Mouse (Mus musculus): ENCODE data around the gene Il12a. TPM values are rescaled to one million over a fixed set of nuclear protein-coding genes. Genes with fewer than 3 reads are reported as not detected.

The Il12a gene
- 0.14 and 0.28 TPM in 2 replicates for polyA plus RNA-seq (2015; fragmentation: Nextera tagmentation; extraction: Ambion mirVana)

DNA sequence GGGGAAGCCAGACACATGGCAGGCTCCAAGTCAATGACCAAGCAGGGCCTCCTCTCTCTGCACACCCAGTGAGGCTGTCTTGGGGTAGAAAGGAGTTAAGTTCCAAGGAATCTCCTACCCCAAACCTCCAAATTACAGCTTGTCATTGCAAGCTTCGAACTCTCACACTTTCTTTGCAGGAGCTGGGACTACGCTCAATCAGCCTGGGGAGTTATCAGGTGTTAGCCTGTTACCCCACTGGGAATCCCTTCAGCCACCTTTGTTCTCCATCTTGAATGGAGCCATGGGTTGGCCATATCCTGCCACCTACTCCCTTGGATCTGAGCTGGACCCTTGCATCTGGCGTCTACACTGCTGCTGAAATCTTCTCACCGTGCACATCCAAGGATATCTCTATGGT, at the start of gene Il12a:
Gene Il12a (plus strand): TSS at position 301 of the 400 bp plus-strand sequence.
- 88% methylated on average over 4 of the region's 4 CpGs for WGBS
- no peak within 1 kb of the TSS for H3K4me3 ChIP-seq (replicated peaks)
- H3K4me1 ChIP-seq, result no peaks in the 10 kb centered on the region
- no peaks in the 10 kb centered on the region for H3K36me3 ChIP-seq
- no peak within 1 kb of the TSS for H3K9ac ChIP-seq
- peak within 1 kb of the TSS; percentile 0; the same call in 1 of the 2 replicates for H3K4me2 ChIP-seq
- no peak within 1 kb of the TSS for H3K27ac ChIP-seq
- no peaks in the 10 kb centered on the region for H3K27me3 ChIP-seq (replicated peaks)
- ATAC-seq (ENCODE audit: insufficient read depth, low FRiP score, low read depth), result no peak
- no peaks in the 10 kb centered on the region for H3K9me3 ChIP-seq

DNA sequence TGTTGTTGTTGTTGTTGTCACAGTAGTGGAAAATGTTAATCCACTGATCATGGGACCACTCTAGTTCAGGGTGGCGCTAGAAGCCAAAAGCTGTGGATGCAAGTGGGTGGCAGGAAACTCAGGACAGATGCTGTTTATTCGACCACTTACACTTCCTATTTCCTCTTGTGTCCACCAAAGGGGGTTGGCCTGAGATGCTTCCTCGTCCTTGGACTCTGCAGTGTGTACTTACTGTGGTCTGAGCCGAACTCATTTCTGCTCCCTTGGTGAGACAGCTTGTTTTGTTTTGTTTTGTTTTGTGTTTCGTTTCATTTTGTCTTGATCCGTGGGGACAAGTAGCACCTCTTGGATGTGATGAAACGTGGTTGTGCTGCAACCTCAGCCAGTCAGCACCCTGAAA, 47.5 kb upstream of the Il12a start:
- H3K9ac ChIP-seq, result no peak overlapping the region
- H3K4me2 ChIP-seq, result no peak overlapping the region
- no peaks in the 10 kb centered on the region for H3K4me1 ChIP-seq
- H3K9me3 ChIP-seq, result no peaks in the 10 kb centered on the region
- H3K27me3 ChIP-seq (replicated peaks), result no peaks in the 10 kb centered on the region
- no peaks in the 10 kb centered on the region for H3K36me3 ChIP-seq
- no peak overlapping the region for H3K4me3 ChIP-seq (replicated peaks)
- ATAC-seq (ENCODE audit: insufficient read depth, low FRiP score, low read depth), result no peak
- no peak overlapping the region for H3K27ac ChIP-seq
- 77% methylated on average over 7 of the region's 7 CpGs for WGBS

GRCm38 (mm10) chr3:68646387-68647130, 43.9 kb upstream of the Il12a start:
- Histone ChIP-seq H3K36me3 (no peaks in the 10 kb centered on the region), H3K27ac (no peak overlapping the region), H3K4me1 (no peaks in the 10 kb centered on the region), H3K27me3 (replicated peaks) (no peaks in the 10 kb centered on the region), H3K4me2 (no peak overlapping the region), H3K9me3 (no peaks in the 10 kb centered on the region), H3K4me3 (replicated peaks) (no peak overlapping the region), H3K9ac (no peak overlapping the region)
- 78% methylated on average over 6 of the region's 6 CpGs for WGBS
- no peak for ATAC-seq (ENCODE audit: insufficient read depth, low FRiP score, low read depth)

GRCm38 (mm10) chr3:68647282-68647681, 43.2 kb upstream of the Il12a start:
- Histone ChIP-seq H3K27ac (no peak overlapping the region), H3K4me2 (no peak overlapping the region), H3K4me1 (no peaks in the 10 kb centered on the region), H3K36me3 (no peaks in the 10 kb centered on the region), H3K27me3 (replicated peaks) (no peaks in the 10 kb centered on the region), H3K9me3 (no peaks in the 10 kb centered on the region), H3K4me3 (replicated peaks) (no peak overlapping the region), H3K9ac (no peak overlapping the region)
- WGBS, result 69% methylated on average over 3 of the region's 3 CpGs
- ATAC-seq (ENCODE audit: insufficient read depth, low FRiP score, low read depth), result no peak

DNA sequence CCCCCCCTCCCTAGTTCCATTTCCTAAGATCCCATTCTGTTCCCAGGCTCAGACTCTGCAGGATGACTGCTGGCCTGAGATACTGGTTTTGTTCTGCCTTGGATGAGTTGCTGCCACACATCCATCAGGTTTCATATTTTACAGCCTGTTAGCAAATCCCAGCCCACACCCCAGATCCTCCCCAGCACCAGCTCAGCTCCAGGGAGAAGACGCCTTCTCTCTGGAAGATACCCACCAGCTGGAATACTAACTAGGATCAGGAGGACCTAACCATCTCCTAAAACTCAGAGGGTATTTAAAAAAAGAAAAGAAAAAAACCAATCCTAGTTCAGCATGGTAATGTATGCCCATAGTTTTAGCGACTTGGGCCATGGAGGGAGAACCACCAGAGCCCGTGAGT, 40.2 kb upstream of the Il12a start:
- Histone ChIP-seq H3K9ac (no peak overlapping the region), H3K9me3 (no peaks in the 10 kb centered on the region), H3K36me3 (no peaks in the 10 kb centered on the region), H3K4me3 (replicated peaks) (no peak overlapping the region), H3K27me3 (replicated peaks) (no peaks in the 10 kb centered on the region), H3K4me1 (no peaks in the 10 kb centered on the region), H3K27ac (no peak overlapping the region), H3K4me2 (no peak overlapping the region)
- no peak for ATAC-seq (ENCODE audit: insufficient read depth, low FRiP score, low read depth)
- 86% methylated on average over 3 of the region's 3 CpGs for WGBS

DNA sequence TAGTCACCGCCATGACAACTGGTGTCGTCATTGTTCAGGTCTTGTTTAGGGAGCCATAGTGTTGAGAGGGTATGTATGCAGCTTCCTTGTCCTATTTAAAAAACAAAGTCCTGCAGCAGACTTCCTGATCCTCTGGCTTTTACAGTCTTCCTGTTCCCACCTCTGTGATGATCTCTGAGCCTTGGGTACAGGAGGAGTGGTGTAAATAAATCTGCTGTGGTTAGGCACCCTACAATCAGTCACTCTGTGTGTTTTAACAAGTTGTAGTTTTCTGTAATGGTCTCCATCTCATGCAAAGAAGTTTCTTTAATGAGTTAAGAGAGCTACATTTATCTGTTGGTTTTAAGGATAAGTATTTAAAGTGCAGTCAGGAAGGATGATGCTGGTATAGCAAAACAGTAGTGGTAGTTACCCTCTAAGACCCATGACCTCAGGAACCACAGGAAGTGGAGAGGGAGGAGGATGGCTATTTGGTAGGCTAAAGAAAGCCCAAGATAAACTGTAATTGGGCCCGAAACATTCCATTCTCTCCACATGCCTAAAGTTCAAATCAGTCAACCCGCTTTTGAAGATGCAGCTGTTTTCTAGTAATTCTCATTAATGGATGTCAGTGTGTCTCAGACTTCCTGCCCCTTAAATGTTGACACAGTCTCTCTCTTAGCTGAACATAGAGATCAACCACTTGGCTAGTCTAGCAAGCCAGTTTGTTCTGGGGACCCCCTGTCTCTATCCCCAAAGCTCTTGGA, 33.7 kb upstream of the Il12a start:
- ATAC-seq (ENCODE audit: insufficient read depth, low FRiP score, low read depth), result no peak
- Histone ChIP-seq H3K9me3 (no peaks in the 10 kb centered on the region), H3K4me3 (replicated peaks) (no peak overlapping the region), H3K27ac (no peak overlapping the region), H3K27me3 (replicated peaks) (no peaks in the 10 kb centered on the region), H3K4me2 (no peak overlapping the region), H3K4me1 (no peaks in the 10 kb centered on the region), H3K9ac (no peak overlapping the region), H3K36me3 (no peaks in the 10 kb centered on the region)
- WGBS, result 73% methylated on average over 4 of the region's 4 CpGs

DNA sequence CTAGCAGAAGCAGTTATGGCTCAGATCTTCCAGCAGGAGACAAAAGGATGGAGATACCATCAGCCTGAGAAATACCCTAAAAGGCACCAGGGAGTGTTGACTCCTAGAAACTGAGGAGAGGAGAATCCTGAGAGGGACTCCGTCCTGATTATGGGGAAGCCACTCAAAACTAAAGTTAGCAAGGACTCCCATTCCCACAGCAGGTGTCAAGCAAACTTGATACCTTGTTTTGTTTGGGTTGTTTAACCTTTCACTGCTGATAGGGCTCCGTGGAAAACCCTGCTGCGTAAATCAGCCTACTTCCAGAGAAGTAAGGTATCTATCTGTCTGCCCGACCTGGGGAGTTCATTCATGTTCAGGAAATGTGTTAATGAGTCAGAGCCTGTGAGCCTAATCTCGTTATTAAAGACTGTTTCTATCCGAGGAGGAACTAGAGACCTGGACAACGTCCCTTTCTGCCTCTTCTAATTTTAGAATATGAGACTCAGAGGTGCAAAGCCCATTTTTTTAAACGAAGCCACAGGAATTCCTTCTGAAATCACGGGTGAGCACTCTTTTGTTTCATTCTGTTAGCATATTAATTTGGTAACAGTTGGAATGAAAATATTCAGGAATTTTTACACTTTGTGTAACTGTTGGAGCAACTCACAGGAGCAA, 32.7 kb upstream of the Il12a start:
- ATAC-seq (ENCODE audit: insufficient read depth, low FRiP score, low read depth), result no peak
- Histone ChIP-seq H3K27me3 (replicated peaks) (no peaks in the 10 kb centered on the region), H3K9ac (no peak overlapping the region), H3K9me3 (no peaks in the 10 kb centered on the region), H3K36me3 (no peaks in the 10 kb centered on the region), H3K4me3 (replicated peaks) (no peak overlapping the region), H3K4me1 (no peaks in the 10 kb centered on the region), H3K27ac (no peak overlapping the region), H3K4me2 (no peak overlapping the region)
- 25% methylated on average over 9 of the region's 9 CpGs for WGBS

DNA sequence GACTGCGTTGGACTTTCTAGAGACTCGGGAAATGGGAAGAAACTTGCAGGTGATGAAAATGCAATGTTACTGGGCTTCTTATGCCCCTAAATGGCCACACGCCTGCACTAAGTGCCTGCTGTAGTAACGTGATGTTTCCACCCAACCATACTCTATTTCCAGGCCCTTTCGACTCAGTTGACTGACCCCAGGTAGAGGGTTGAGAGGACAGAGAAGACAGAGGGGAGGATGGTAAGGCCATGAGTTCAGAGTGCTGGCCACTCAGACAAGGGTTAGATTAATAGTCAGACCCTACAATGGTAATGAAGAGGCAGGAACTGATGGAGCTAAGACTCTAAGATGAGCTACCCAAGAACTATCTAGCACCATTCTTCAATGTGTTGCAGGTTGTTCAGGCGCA, 30.4 kb upstream of the Il12a start:
- Histone ChIP-seq H3K27me3 (replicated peaks) (no peaks in the 10 kb centered on the region), H3K9me3 (no peaks in the 10 kb centered on the region), H3K4me1 (no peaks in the 10 kb centered on the region), H3K4me2 (no peak overlapping the region), H3K36me3 (no peaks in the 10 kb centered on the region), H3K27ac (no peak overlapping the region), H3K9ac (no peak overlapping the region), H3K4me3 (replicated peaks) (no peak overlapping the region)
- 95% methylated on average over 6 of the region's 6 CpGs for WGBS
- ATAC-seq (ENCODE audit: insufficient read depth, low FRiP score, low read depth), result no peak

DNA sequence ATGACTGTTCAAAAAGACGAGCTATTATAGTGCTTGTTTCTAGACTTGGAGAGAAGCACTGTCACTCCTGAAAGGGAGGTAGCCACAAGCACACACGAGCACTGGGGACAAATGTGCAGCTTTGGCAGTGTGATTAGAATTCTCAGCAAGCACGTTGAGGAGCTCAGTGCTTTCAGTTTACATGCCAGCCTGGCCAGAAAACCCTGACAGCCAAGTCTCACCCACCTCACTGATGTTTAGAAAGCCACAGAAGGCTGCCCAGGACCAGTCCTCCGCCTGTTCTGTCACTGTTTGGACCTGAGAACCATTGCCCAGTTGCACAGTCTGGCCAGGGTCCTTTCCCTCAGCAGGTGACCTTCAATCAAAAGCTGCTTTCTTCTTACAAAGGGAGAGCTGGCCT, 29.9 kb upstream of the Il12a start:
- Histone ChIP-seq H3K4me2 (no peak overlapping the region), H3K9ac (no peak overlapping the region), H3K27ac (no peak overlapping the region), H3K4me1 (no peaks in the 10 kb centered on the region), H3K27me3 (replicated peaks) (no peaks in the 10 kb centered on the region), H3K4me3 (replicated peaks) (no peak overlapping the region), H3K9me3 (no peaks in the 10 kb centered on the region), H3K36me3 (no peaks in the 10 kb centered on the region)
- WGBS, result 61% methylated on average over 4 of the region's 4 CpGs
- no peak for ATAC-seq (ENCODE audit: insufficient read depth, low FRiP score, low read depth)

DNA sequence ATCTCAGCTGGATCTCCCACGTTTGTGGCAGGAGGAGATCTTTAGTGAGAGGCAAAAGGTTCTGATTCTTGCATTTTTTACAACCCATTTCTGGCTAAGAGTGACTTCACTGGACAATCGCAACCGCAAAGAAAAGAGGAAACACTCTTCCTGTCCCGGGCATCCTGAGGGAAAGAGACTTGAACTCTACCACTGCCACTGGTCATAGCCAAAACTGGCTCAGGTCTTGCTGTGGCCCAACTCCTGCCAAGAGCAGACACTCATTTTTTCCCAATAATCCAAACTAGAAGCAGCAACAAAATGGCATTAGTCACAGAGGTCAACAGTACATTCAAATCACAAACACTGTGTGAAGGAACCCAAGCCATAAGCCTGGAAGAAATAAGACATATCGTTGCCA, 28.1 kb upstream of the Il12a start:
- no peak for ATAC-seq (ENCODE audit: insufficient read depth, low FRiP score, low read depth)
- 63% methylated on average over 5 of the region's 5 CpGs for WGBS
- no peak overlapping the region for H3K9ac ChIP-seq
- H3K27me3 ChIP-seq (replicated peaks), result no peaks in the 10 kb centered on the region
- H3K4me2 ChIP-seq, result no peak overlapping the region
- H3K4me3 ChIP-seq (replicated peaks), result no peak overlapping the region
- H3K36me3 ChIP-seq, result no peaks in the 10 kb centered on the region
- H3K27ac ChIP-seq, result no peak overlapping the region
- no peaks in the 10 kb centered on the region for H3K4me1 ChIP-seq
- no peaks in the 10 kb centered on the region for H3K9me3 ChIP-seq

GRCm38 (mm10) chr3:68664337-68664736, 26.1 kb upstream of the Il12a start:
- no peak overlapping the region for H3K4me2 ChIP-seq
- no peaks in the 10 kb centered on the region for H3K27me3 ChIP-seq (replicated peaks)
- no peaks in the 10 kb centered on the region for H3K4me1 ChIP-seq
- H3K27ac ChIP-seq, result no peak overlapping the region
- no peak overlapping the region for H3K4me3 ChIP-seq (replicated peaks)
- 79% methylated on average over 6 of the region's 6 CpGs for whole genome bisulfite sequencing
- H3K9ac ChIP-seq, result no peak overlapping the region
- no peak for ATAC-seq (ENCODE audit: insufficient read depth, low FRiP score, low read depth)
- H3K36me3 ChIP-seq, result no peaks in the 10 kb centered on the region
- H3K9me3 ChIP-seq, result no peaks in the 10 kb centered on the region

GRCm38 (mm10) chr3:68666377-68666776, 24.1 kb upstream of the Il12a start:
- Histone ChIP-seq H3K36me3 (no peaks in the 10 kb centered on the region), H3K9ac (no peak overlapping the region), H3K4me3 (replicated peaks) (no peak overlapping the region), H3K27me3 (replicated peaks) (no peaks in the 10 kb centered on the region), H3K4me1 (no peaks in the 10 kb centered on the region), H3K4me2 (no peak overlapping the region), H3K27ac (no peak overlapping the region), H3K9me3 (no peaks in the 10 kb centered on the region)
- 83% methylated on average over 7 of the region's 7 CpGs for WGBS
- no peak for ATAC-seq (ENCODE audit: insufficient read depth, low FRiP score, low read depth)

Data from stomach, embryonic 15.5 days (tissue).